Mouse (Mus musculus) limb, embryonic 10.5 days (tissue): ENCODE data around the gene Rnf144a. TPM values are rescaled to one million over a fixed set of nuclear protein-coding genes. Genes with fewer than 3 reads are reported as not detected.

ENCODE experiments used
- DNase-seq: peaks from one replicate; pipeline ENCODE4 v3.0.0-alpha.2; 2017; ENCODE audit warnings: low spot score
- H3K27ac ChIP-seq: fragments of 300-500 bp; sonication (generic); 2 replicates; pipeline ENCODE4 v1.5.1; 2016; ENCODE audit warnings: mild to moderate bottlenecking
- H3K27me3 ChIP-seq: fragments of 300-500 bp; sonication (generic); 2 replicates; pipeline ENCODE4 v1.6.1; 2016; ENCODE audit warnings: low read depth, mild to moderate bottlenecking; ENCODE audit not compliant: poor library complexity, severe bottlenecking
- H3K36me3 ChIP-seq: fragments of 300-500 bp; sonication (generic); 2 replicates; pipeline ENCODE4 v1.6.1; 2016; ENCODE audit warnings: mild to moderate bottlenecking, moderate library complexity
- H3K4me1 ChIP-seq: fragments of 300-500 bp; sonication (generic); 2 replicates; pipeline ENCODE4 v1.6.1; 2016
- H3K4me3 ChIP-seq: fragments of 300-500 bp; sonication (generic); 2 replicates; pipeline ENCODE4 v1.5.1; 2016; ENCODE audit warnings: mild to moderate bottlenecking, moderate library complexity
- H3K9me3 ChIP-seq: fragments of 300-500 bp; sonication (generic); replicated peaks from 2 replicates; pipeline ENCODE4 v1.6.1; 2016; ENCODE audit warnings: mild to moderate bottlenecking
- whole genome bisulfite sequencing: fragments of 180-500 bp; shearing (Covaris S2); methylation state at CpG from one replicate; pipeline ENCODE4 v1.1.7; 2016; 5-methylcytosine and 5-hydroxymethylcytosine counted together
- polyA plus RNA-seq: library from polyadenylated mRNA; unstranded; fragments of >200 nt; fragmentation: Nextera tagmentation; extraction: Ambion mirVana; gene quantifications from 2 replicates; pipeline ENCODE4 v1.2.1, GENCODE M21; 2016

Gene Rnf144a
- 44.2 and 54.9 TPM in 2 replicates for polyA plus RNA-seq

GRCm38 (mm10) chr12:26415104-26415771 lies at the start of gene Rnf144a:
Rnf144a (minus strand) TSS chr12:26415254.
- Histone ChIP-seq H3K4me3 (peak within 1 kb of the TSS; percentile 98), H3K27me3 (no peaks in the 10 kb centered on the region), H3K4me1 (peaks cover 45% of the 10 kb centered on the region), H3K9me3 (no peaks in the 10 kb centered on the region), H3K27ac (peak within 1 kb of the TSS; percentile 100), H3K36me3 (0 out of 2 replicates have a peak, but pooled peaks cover 21% of the 10 kb centered on the region)
- peak; percentile 97 for DNase-seq
- WGBS = 2% methylated on average over 40 of the region's 45 CpGs

DNA sequence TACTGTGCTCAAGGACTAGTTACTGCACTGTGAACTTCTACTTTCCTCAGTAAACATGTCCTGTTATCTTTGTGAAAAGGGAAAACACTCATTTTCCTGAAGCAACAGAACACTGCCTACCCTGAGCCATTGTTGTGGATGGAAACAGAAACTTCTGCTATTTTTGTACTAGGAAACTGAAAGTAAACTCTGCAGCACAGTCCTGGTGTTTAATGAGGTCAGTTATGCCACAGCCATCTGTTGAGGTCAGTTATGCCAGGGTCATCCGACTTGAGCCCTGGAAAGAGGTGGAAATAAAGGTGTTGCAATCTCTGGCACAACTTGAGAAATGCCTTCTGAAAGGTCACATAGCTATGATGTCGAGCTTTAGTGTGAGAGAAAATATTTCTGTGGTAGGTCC lies 45.0 kb upstream of the Rnf144a start:
- no peaks in the 10 kb centered on the region for H3K36me3 ChIP-seq
- WGBS = 66% methylated on average over 2 of the region's 2 CpGs
- no peaks in the 10 kb centered on the region for H3K27me3 ChIP-seq
- H3K4me3 ChIP-seq = no peak overlapping the region
- H3K27ac ChIP-seq = no peak overlapping the region
- H3K9me3 ChIP-seq = no peaks in the 10 kb centered on the region
- H3K4me1 ChIP-seq = peaks cover 10% of the 10 kb centered on the region
- no peak for DNase-seq

- no peaks in the 10 kb centered on the region for H3K27me3 ChIP-seq
- H3K9me3 ChIP-seq = no peaks in the 10 kb centered on the region
- no peak within 1 kb of the TSS for H3K4me3 ChIP-seq
- WGBS = 59% methylated on average over 13 of the region's 13 CpGs
- H3K36me3 ChIP-seq = no peaks in the 10 kb centered on the region
- DNase-seq = peak; percentile 31
- H3K4me1 ChIP-seq = peaks cover 10% of the 10 kb centered on the region
- peak within 1 kb of the TSS; percentile 36; the same call in 1 of the 2 replicates for H3K27ac ChIP-seq
These were observed 41.1 kb upstream of the Rnf144a start, which contains the start of gene Rsad2 for GRCm38 (mm10) chr12:26456028-26456698. Rsad2 (minus strand) TSS chr12:26456452.

DNA sequence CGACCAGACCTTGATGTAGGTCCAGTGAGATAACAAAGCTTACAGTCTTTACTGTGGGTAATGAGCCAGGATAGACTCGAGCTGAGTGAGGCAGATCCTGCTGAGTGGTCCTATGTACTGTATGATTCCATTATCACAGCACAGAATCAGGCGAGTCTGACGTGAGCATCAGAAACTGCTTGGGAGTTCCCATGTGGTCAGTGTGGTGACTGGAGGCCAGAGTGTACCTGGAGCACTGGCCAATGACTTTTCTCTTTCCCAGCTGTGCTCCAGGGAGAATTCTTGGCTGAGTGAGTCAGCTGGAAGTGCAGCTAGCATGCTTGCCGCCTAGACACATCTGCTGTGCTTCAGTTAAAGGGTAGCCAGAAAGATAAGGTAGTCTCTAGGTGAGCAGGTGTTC lies 39.6 kb upstream of the Rnf144a start:
- Histone ChIP-seq H3K27me3 (no peaks in the 10 kb centered on the region), H3K9me3 (no peaks in the 10 kb centered on the region), H3K36me3 (no peaks in the 10 kb centered on the region), H3K4me1 (peaks cover 10% of the 10 kb centered on the region), H3K4me3 (no peak overlapping the region), H3K27ac (no peak overlapping the region)
- WGBS = 66% methylated on average over 5 of the region's 5 CpGs
- DNase-seq = no peak

GRCm38 (mm10) chr12:26452951-26453350 lies 37.9 kb upstream of the Rnf144a start:
- no peaks in the 10 kb centered on the region for H3K27me3 ChIP-seq
- H3K4me1 ChIP-seq = peaks cover 10% of the 10 kb centered on the region
- no peak for DNase-seq
- no peak overlapping the region for H3K27ac ChIP-seq
- WGBS = 70% methylated on average over 4 of the region's 4 CpGs
- H3K9me3 ChIP-seq = no peaks in the 10 kb centered on the region
- H3K36me3 ChIP-seq = no peaks in the 10 kb centered on the region
- no peak overlapping the region for H3K4me3 ChIP-seq

DNA sequence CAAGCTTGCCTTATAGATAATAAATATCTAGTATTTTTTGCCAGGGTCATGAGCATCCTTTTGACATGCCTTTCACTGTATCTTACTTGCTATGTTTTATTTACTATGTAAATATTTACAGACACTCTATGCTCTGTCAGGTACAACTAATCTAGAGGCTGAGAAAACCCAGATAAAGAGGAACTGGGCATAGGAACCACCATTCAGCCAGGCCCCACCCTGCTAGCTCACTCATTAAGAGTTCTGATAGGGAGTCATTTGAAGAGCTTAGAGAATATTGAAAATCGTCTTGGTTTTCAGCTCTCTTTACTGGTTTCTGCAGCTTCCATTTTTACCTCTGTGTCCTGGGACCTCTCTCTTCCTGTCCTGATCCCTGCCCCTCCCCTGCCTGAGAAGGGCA lies 36.1 kb upstream of the Rnf144a start:
- Histone ChIP-seq H3K4me3 (no peak overlapping the region), H3K27ac (no peak overlapping the region), H3K27me3 (no peaks in the 10 kb centered on the region), H3K36me3 (no peaks in the 10 kb centered on the region), H3K4me1 (peaks cover 5% of the 10 kb centered on the region), H3K9me3 (no peaks in the 10 kb centered on the region)
- no peak for DNase-seq
- 76% methylated on average over 1 of the region's 1 CpGs for WGBS

GRCm38 (mm10) chr12:26449483-26449882 lies 34.4 kb upstream of the Rnf144a start:
- DNase-seq = no peak
- H3K4me1 ChIP-seq = no peaks in the 10 kb centered on the region

DNA sequence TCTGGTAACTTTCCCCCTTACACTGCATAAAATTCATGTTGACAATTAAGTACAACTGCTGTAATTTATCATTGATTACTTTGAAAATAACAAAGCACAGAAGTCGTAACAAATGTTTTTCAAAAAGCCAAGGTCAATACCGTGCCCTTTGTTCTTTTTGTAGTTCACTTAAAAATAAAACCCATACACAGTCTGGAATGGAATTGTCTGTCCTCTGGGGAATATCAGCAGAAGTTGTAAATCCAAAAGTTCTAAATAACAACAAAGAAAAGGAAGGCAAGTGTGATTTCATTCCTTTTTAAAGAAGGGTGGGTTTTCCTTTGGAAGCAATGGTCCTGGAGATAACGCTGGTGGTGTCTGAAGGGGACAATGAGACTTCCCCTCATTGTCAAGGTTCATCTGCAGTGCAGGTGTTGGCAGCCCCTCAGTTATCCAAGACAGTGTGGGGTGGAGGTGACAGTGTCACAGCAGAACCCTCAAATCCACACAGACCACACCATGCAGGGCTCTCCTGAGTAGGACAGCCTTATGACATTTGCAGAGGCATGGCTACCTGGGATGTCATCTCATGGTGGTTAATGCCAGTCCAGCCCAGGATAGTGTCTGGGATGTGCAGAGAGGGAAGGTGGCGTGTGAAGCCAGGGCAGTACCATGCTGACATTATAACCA lies 31.5 kb upstream of the Rnf144a start:
- no peaks in the 10 kb centered on the region for H3K9me3 ChIP-seq
- 86% methylated on average over 4 of the region's 4 CpGs for WGBS
- no peak overlapping the region for H3K4me3 ChIP-seq
- no peak overlapping the region for H3K27ac ChIP-seq
- DNase-seq = no peak
- H3K27me3 ChIP-seq = no peaks in the 10 kb centered on the region
- no peaks in the 10 kb centered on the region for H3K36me3 ChIP-seq
- H3K4me1 ChIP-seq = no peaks in the 10 kb centered on the region

More at GRCm38 (mm10) chr12:26449483-26449882, 34.4 kb upstream of the Rnf144a start:
- WGBS = 99% methylated on average over 2 of the region's 2 CpGs
- no peaks in the 10 kb centered on the region for H3K9me3 ChIP-seq
- no peaks in the 10 kb centered on the region for H3K27me3 ChIP-seq
- H3K36me3 ChIP-seq = no peaks in the 10 kb centered on the region
- no peak overlapping the region for H3K27ac ChIP-seq
- H3K4me3 ChIP-seq = no peak overlapping the region

- no peaks in the 10 kb centered on the region for H3K9me3 ChIP-seq
- H3K27ac ChIP-seq = no peak overlapping the region
- no peaks in the 10 kb centered on the region for H3K4me1 ChIP-seq
- 91% methylated on average over 2 of the region's 2 CpGs for WGBS
- no peaks in the 10 kb centered on the region for H3K36me3 ChIP-seq
- no peak overlapping the region for H3K4me3 ChIP-seq
- no peaks in the 10 kb centered on the region for H3K27me3 ChIP-seq
- DNase-seq = no peak
These were observed 29.5 kb upstream of the Rnf144a start for GRCm38 (mm10) chr12:26444511-26444910.

DNA sequence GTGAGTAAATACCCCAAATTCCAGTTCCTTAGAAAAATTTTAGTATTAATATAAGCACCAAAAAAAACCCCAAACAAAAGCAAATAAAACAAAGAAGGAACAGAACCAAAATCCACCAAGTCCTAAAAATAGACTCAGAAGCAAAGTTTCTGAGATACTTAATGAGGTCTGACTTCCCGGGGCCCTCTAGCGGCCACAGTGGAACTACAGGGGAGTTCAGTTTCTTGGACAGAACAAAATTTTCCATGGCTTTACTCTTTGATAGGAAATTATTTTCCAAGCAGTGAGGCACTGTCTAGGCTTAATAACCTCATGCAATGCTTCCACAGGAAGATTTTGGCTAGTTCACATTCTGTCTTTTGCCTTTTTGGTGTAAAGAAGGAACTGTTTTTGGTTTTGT lies 29.0 kb upstream of the Rnf144a start:
- no peaks in the 10 kb centered on the region for H3K27me3 ChIP-seq
- no peak overlapping the region for H3K27ac ChIP-seq
- 1% methylated on average over 2 of the region's 2 CpGs for WGBS
- DNase-seq = peak; percentile 76
- H3K4me1 ChIP-seq = 0 out of 2 replicates have a peak, but pooled peaks cover 3% of the 10 kb centered on the region
- H3K9me3 ChIP-seq = no peaks in the 10 kb centered on the region
- no peaks in the 10 kb centered on the region for H3K36me3 ChIP-seq
- no peak overlapping the region for H3K4me3 ChIP-seq

DNA sequence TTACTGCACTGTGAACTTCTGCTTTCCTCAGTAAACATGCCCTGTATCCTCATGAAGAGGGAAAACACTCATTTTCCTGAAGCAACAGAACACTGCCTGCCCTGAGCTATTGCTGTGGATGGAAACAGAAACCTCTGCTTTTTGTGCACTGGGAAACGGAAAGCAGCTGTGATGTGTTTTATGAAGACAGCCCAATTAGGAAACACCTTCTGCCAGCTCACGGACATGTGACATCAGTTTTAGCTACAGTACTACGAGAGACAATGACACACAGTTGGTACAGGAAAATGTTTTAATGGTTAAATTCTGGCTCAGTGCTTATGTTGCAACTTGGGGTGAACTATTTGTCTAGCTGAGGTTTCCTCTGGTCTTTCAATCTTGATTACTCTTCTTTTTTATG lies 24.3 kb upstream of the Rnf144a start:
- 51% methylated on average over 3 of the region's 3 CpGs for WGBS

GRCm38 (mm10) chr12:26437950-26438349 lies 22.9 kb upstream of the Rnf144a start:
- no peak for DNase-seq
- 66% methylated on average over 3 of the region's 3 CpGs for WGBS
- no peak overlapping the region for H3K4me3 ChIP-seq
- no peak overlapping the region for H3K27ac ChIP-seq
- no peaks in the 10 kb centered on the region for H3K27me3 ChIP-seq
- no peaks in the 10 kb centered on the region for H3K9me3 ChIP-seq
- no peaks in the 10 kb centered on the region for H3K36me3 ChIP-seq
- 0 out of 2 replicates have a peak, but pooled peaks cover 9% of the 10 kb centered on the region for H3K4me1 ChIP-seq

More for the DNA sequence above, 24.3 kb upstream of the Rnf144a start:
- Histone ChIP-seq H3K27me3 (no peaks in the 10 kb centered on the region), H3K36me3 (no peaks in the 10 kb centered on the region), H3K9me3 (no peaks in the 10 kb centered on the region), H3K4me3 (no peak overlapping the region), H3K27ac (no peak overlapping the region), H3K4me1 (0 out of 2 replicates have a peak, but pooled peaks cover 9% of the 10 kb centered on the region)
- DNase-seq = no peak

GRCm38 (mm10) chr12:26436334-26436733 lies 21.3 kb upstream of the Rnf144a start:
- Histone ChIP-seq H3K4me3 (no peak overlapping the region), H3K27ac (no peak overlapping the region), H3K9me3 (no peaks in the 10 kb centered on the region), H3K27me3 (no peaks in the 10 kb centered on the region), H3K36me3 (no peaks in the 10 kb centered on the region), H3K4me1 (0 out of 2 replicates have a peak, but pooled peaks cover 9% of the 10 kb centered on the region)
- no peak for DNase-seq
- 92% methylated on average over 4 of the region's 4 CpGs for WGBS
